Mouse (Mus musculus) hindbrain, embryonic 11.5 days (tissue): Measurements from ENCODE around the gene Prr18. TPM values are rescaled to one million over a fixed set of nuclear protein-coding genes. Genes with fewer than 3 reads are reported as not detected.
"Not testable (repeated sequence)": the region's sequence is repeated elsewhere in the genome, so short reads cannot be mapped to it uniquely, and the experiment has no call there.

Source experiments
- ATAC-seq: fragments of 200-750 bp; cut with Nextera tagmentation; 2 replicates; pipeline ENCODE4 v1.8.0; 2017; ENCODE audit warnings: mild to moderate bottlenecking, moderate TSS enrichment, moderate library complexity; ENCODE audit not compliant: low FRiP score
- DNase-seq: peaks from one replicate; pipeline ENCODE4 v3.0.0-alpha.2; 2015; ENCODE audit warnings: low spot score
- H3K27ac ChIP-seq: fragments of 300-500 bp; sonication (generic); 2 replicates; pipeline ENCODE4 v1.5.1; 2014; ENCODE audit warnings: mild to moderate bottlenecking, low read depth, low read length
- H3K27me3 ChIP-seq: fragments of 300-500 bp; sonication (generic); 2 replicates; pipeline ENCODE4 v1.6.1; 2014; ENCODE audit warnings: mild to moderate bottlenecking, low read length, moderate library complexity, mixed read lengths; ENCODE audit not compliant: control insufficient read depth, insufficient read depth
- H3K36me3 ChIP-seq: fragments of 300-500 bp; sonication (generic); 2 replicates; pipeline ENCODE4 v1.6.1; 2014; ENCODE audit warnings: mild to moderate bottlenecking, low read length, moderate library complexity, mixed read lengths; ENCODE audit not compliant: control insufficient read depth, insufficient read depth
- H3K4me1 ChIP-seq: fragments of 300-500 bp; sonication (generic); replicated peaks from 2 replicates; pipeline ENCODE4 v1.6.1; 2014; ENCODE audit warnings: low read length, mixed read lengths; ENCODE audit not compliant: control insufficient read depth, insufficient read depth
- H3K4me2 ChIP-seq: fragments of 300-500 bp; sonication (generic); replicated peaks from 2 replicates; pipeline ENCODE4 v1.6.1; 2014; ENCODE audit warnings: mild to moderate bottlenecking, low read depth, low read length
- H3K4me3 ChIP-seq: fragments of 300-500 bp; sonication (generic); 2 replicates; pipeline ENCODE4 v1.5.1; 2014; ENCODE audit warnings: low read depth, low read length
- H3K9ac ChIP-seq: fragments of 300-500 bp; sonication (generic); 2 replicates; pipeline ENCODE4 v1.6.1; 2014; ENCODE audit warnings: low read depth, low read length
- H3K9me3 ChIP-seq: fragments of 300-500 bp; sonication (generic); 2 replicates; pipeline ENCODE4 v1.6.1; 2016; ENCODE audit warnings: low read length; ENCODE audit not compliant: control insufficient read depth
- WGBS: fragments of 180-500 bp; shearing (Covaris S2); extraction: QIAGEN DNeasy Blood & Tissue Kit; methylation state at CpG from one replicate; pipeline ENCODE4 v1.1.7; 2014; 5-methylcytosine and 5-hydroxymethylcytosine counted together
- polyA plus RNA-seq: library from polyadenylated mRNA; unstranded; fragments of >200 nt; fragmentation: Nextera tagmentation; extraction: Ambion mirVana; gene quantifications from 2 replicates; pipeline ENCODE4 v1.2.1, GENCODE M21; 2014

Prr18 gene
- polyA plus RNA-seq, 1 experiment from 2014 or later = 1.5 TPM

DNA sequence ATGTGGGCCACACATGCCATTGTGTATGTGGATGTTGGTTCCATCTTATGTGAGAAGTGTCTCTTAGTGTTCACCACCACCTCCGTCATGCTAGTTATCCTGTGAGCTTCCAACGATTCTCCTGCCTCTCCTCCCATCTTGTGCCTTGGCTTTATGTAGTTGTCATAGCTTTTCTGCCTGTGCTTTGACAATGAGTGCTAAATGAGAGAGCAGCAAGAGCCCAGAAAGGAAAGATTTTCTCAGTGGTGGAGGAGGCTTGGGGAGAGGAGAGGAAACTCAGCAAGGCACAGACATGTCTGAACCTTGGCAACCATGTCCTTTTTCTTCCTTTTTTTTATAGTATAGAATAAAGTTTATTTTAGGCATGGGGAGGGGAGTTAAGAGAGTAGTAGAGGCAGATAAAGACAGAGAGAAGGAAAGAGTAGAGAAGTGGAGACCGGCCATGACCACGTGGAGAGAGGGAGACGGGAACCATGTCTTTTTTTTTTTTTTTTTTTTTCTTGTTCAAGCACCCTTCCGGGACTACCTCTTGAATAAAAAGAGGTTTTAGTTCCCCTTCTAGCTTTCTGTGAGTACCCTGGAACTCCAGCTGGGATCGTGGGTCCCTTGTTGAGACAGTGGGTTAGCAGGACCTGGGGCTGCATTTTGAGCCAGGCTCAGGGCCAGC, 34.4 kb upstream of the Prr18 start:
- Histone ChIP-seq H3K4me1 (no peaks in the 10 kb centered on the region), H3K36me3 (no peaks in the 10 kb centered on the region), H3K9ac (no peak overlapping the region), H3K27me3 (no peaks in the 10 kb centered on the region), H3K9me3 (no peaks in the 10 kb centered on the region), H3K4me3 (no peak overlapping the region), H3K4me2 (no peak overlapping the region), H3K27ac (no peak overlapping the region)
- WGBS = 77% methylated on average over 7 of the region's 7 CpGs
- ATAC-seq (no peak), DNase-seq (no peak)

- DNase-seq (no peak), ATAC-seq (no peak)
- Histone ChIP-seq H3K27me3 (no peaks in the 10 kb centered on the region), H3K4me1 (no peaks in the 10 kb centered on the region), H3K4me3 (no peak overlapping the region), H3K9ac (no peak overlapping the region), H3K36me3 (no peaks in the 10 kb centered on the region), H3K4me2 (no peak overlapping the region), H3K27ac (no peak overlapping the region), H3K9me3 (no peaks in the 10 kb centered on the region)
- 69% methylated on average over 5 of the region's 5 CpGs for WGBS
Observed at GRCm38 (mm10) chr17:8303671-8304070, 33.6 kb upstream of the Prr18 start.

DNA sequence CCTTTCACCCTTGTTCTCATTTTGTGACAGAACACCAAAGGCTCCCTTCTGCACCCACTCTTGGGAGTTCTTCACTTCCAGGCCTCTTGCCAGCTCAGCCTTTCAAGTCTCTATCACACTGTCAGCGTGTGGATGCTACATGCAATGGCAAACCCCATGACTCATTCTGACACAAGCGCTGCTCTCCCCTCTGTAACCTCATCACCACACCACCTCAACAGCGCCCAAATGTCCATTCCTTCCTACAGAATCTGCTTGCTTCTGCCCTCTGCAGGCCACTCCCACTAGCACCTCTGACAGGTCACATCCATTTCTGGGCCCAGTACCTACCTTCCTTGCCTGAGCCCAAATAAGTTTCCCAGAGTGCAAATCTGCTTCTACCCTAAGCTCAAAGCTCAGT, 31.5 kb upstream of the Prr18 start:
- WGBS = 21% methylated on average over 3 of the region's 3 CpGs
- H3K4me2 ChIP-seq = no peak overlapping the region
- H3K4me1 ChIP-seq = no peaks in the 10 kb centered on the region
- H3K9me3 ChIP-seq = no peaks in the 10 kb centered on the region
- no peak for DNase-seq
- H3K4me3 ChIP-seq = no peak overlapping the region
- ATAC-seq = no peak
- no peak overlapping the region for H3K9ac ChIP-seq
- H3K27me3 ChIP-seq = no peaks in the 10 kb centered on the region
- H3K27ac ChIP-seq = no peak overlapping the region
- no peaks in the 10 kb centered on the region for H3K36me3 ChIP-seq

GRCm38 (mm10) chr17:8310838-8311614, 26.2 kb upstream of the Prr18 start, which contains the start of gene Sft2d1:
Gene Sft2d1, plus strand, starts transcription at chr17:8311102.
- H3K9ac ChIP-seq = peak within 1 kb of the TSS; percentile 74
- H3K4me2 ChIP-seq = peak within 1 kb of the TSS; percentile 42
- whole genome bisulfite sequencing = under 1% methylated on average over 53 of the region's 54 CpGs
- DNase-seq = peak; percentile 98
- peak; percentile 96 for ATAC-seq
- peak within 1 kb of the TSS; percentile 84 for H3K4me3 ChIP-seq
- H3K36me3 ChIP-seq = no peaks in the 10 kb centered on the region
- no peaks in the 10 kb centered on the region for H3K27me3 ChIP-seq
- no peaks in the 10 kb centered on the region for H3K9me3 ChIP-seq
- no peaks in the 10 kb centered on the region for H3K4me1 ChIP-seq
- peak within 1 kb of the TSS; percentile 54 for H3K27ac ChIP-seq

DNA sequence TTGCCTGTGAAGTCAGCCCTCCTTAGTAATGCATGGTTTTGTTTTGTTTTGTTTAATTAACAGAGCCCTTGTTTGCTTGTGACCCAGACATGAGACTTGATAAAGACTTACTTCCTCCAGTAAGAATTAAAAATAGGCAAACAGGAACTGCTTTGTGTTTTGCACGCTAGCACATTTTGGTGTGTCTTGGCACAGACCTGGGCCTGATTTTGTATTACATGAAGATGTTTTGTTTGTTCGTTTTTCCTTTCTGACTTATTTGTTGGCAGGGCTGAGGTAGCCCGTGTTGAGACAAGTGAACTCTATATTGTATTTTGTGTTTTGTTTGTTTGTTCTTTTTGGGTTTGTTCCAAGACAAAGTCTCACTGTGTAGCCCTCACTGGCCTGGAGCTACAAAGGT, 25.5 kb upstream of the Prr18 start:
- no peaks in the 10 kb centered on the region for H3K27me3 ChIP-seq
- no peak overlapping the region for H3K27ac ChIP-seq
- peak overlapping the region; percentile 42 for H3K4me2 ChIP-seq
- 54% methylated on average over 3 of the region's 3 CpGs for WGBS
- ATAC-seq (no peak), DNase-seq (no peak)
- H3K9me3 ChIP-seq = no peaks in the 10 kb centered on the region
- H3K4me3 ChIP-seq = peak overlapping the region; percentile 84
- no peaks in the 10 kb centered on the region for H3K4me1 ChIP-seq
- H3K36me3 ChIP-seq = no peaks in the 10 kb centered on the region
- no peak overlapping the region for H3K9ac ChIP-seq

GRCm38 (mm10) chr17:8313976-8314375, 23.3 kb upstream of the Prr18 start:
- Histone ChIP-seq H3K9me3 (no peaks in the 10 kb centered on the region), H3K4me1 (no peaks in the 10 kb centered on the region), H3K4me3 (no peak overlapping the region), H3K4me2 (no peak overlapping the region), H3K36me3 (no peaks in the 10 kb centered on the region), H3K27ac (no peak overlapping the region), H3K9ac (no peak overlapping the region), H3K27me3 (no peaks in the 10 kb centered on the region)
- DNase-seq (no peak), ATAC-seq (no peak)
- WGBS = 87% methylated on average over 3 of the region's 3 CpGs

- 100% methylated on average over 1 of the region's 1 CpGs for WGBS
- Histone ChIP-seq H3K4me2 (no peak overlapping the region), H3K4me3 (no peak overlapping the region), H3K9me3 (no peaks in the 10 kb centered on the region), H3K9ac (no peak overlapping the region), H3K36me3 (no peaks in the 10 kb centered on the region), H3K27ac (no peak overlapping the region), H3K4me1 (no peaks in the 10 kb centered on the region), H3K27me3 (no peaks in the 10 kb centered on the region)
- DNase-seq (no peak), ATAC-seq (no peak)
Observed at GRCm38 (mm10) chr17:8316251-8316650, 21.0 kb upstream of the Prr18 start.

GRCm38 (mm10) chr17:8326877-8327276, 10.4 kb upstream of the Prr18 start:
- not testable (repeated sequence) for ATAC-seq, H3K4me2 ChIP-seq, H3K9me3 ChIP-seq, H3K9ac ChIP-seq, H3K4me3 ChIP-seq, DNase-seq, H3K27me3 ChIP-seq, H3K4me1 ChIP-seq, H3K27ac ChIP-seq, H3K36me3 ChIP-seq
- 81% methylated on average over 9 of the region's 11 CpGs for WGBS
